Mouse (Mus musculus): Measurements from ENCODE around the gene Rab40c. TPM values are rescaled to one million over a fixed set of nuclear protein-coding genes. Genes with fewer than 3 reads are reported as not detected.

The Rab40c gene
- total RNA-seq, 2 experiments from 2014 or later: 53.7 to 57.3 TPM

- DNase-seq (ENCODE audit: low spot score in 2 of 2): peak; percentile 57 to 72
- intact Hi-C loops (cut with DNase I): loop anchor here (2.0 kb wide), 1 partner anchor 17 kb away; no protein-coding TSS in a partner anchor
Observed at GRCm38 (mm10) chr17:25913186-25913876, 6.2 kb downstream of the Rab40c start.

GRCm38 (mm10) chr17:25911816-25912215 is 7.7 kb downstream of the Rab40c start:
- intact Hi-C loops (cut with DNase I): loop anchor here (2.0 kb wide), 1 partner anchor 15 kb away; no protein-coding TSS in a partner anchor
- no peak for DNase-seq (ENCODE audit: low spot score in 2 of 2)

GRCm38 (mm10) chr17:25907640-25908039 is 11.9 kb downstream of the Rab40c start:
- intact Hi-C loops (cut with DNase I): no loop called here
- DNase-seq (ENCODE audit: low spot score in 2 of 2): no peak

- intact Hi-C loops (cut with DNase I): no loop called here
- no peak for DNase-seq (ENCODE audit: low spot score in 2 of 2)
Observed at GRCm38 (mm10) chr17:25903061-25903460, 16.5 kb downstream of the Rab40c start.

GRCm38 (mm10) chr17:25900193-25900592 is 19.3 kb downstream of the Rab40c start:
- no peak for DNase-seq (ENCODE audit: low spot score in 2 of 2)

GRCm38 (mm10) chr17:25895891-25896290 is 23.6 kb downstream of the Rab40c start:
- no peak for DNase-seq (ENCODE audit: low spot score in 2 of 2)
- intact Hi-C loops (cut with DNase I): loop anchor here (2.0 kb wide), 1 partner anchor 17 kb away; no protein-coding TSS in a partner anchor

More at GRCm38 (mm10) chr17:25900193-25900592, 19.3 kb downstream of the Rab40c start:
- intact Hi-C loops (cut with DNase I): no loop called here

- no peak for DNase-seq (ENCODE audit: low spot score in 2 of 2)
- intact Hi-C loops (cut with DNase I): no loop called here
Observed at GRCm38 (mm10) chr17:25895415-25895814, 24.1 kb downstream of the Rab40c start.

- intact Hi-C loops (cut with DNase I): loop anchor here (5.0 kb wide), 1 partner anchor 93 kb away; the partner anchor contains the start of gene Capn15
- DNase-seq (ENCODE audit: low spot score in 2 of 2): peak in 1 of 2 experiments; percentile 71
Observed at GRCm38 (mm10) chr17:25893975-25894617, 25.4 kb downstream of the Rab40c start.

GRCm38 (mm10) chr17:25888837-25889236 is 30.7 kb downstream of the Rab40c start:
- intact Hi-C loops (cut with DNase I): no loop called here
- no peak for DNase-seq (ENCODE audit: low spot score in 2 of 2)

GRCm38 (mm10) chr17:25887467-25887866 is 32.1 kb downstream of the Rab40c start:
- DNase-seq (ENCODE audit: low spot score in 2 of 2): no peak
- intact Hi-C loops (cut with DNase I): no loop called here

- DNase-seq (ENCODE audit: low spot score in 2 of 2): no peak
- intact Hi-C loops (cut with DNase I): no loop called here
Observed at GRCm38 (mm10) chr17:25886806-25887205, 32.7 kb downstream of the Rab40c start.

GRCm38 (mm10) chr17:25885636-25886035 is 33.9 kb downstream of the Rab40c start:
- intact Hi-C loops (cut with DNase I): no loop called here
- no peak for DNase-seq (ENCODE audit: low spot score in 2 of 2)

- intact Hi-C loops (cut with DNase I): no loop called here
- no peak for DNase-seq (ENCODE audit: low spot score in 2 of 2)
Observed at GRCm38 (mm10) chr17:25883824-25884223, 35.7 kb downstream of the Rab40c start.

GRCm38 (mm10) chr17:25883268-25883667 is 36.3 kb downstream of the Rab40c start:
- intact Hi-C loops (cut with DNase I): no loop called here
- no peak for DNase-seq (ENCODE audit: low spot score in 2 of 2)

- no peak for DNase-seq (ENCODE audit: low spot score in 2 of 2)
- intact Hi-C loops (cut with DNase I): no loop called here
Observed at GRCm38 (mm10) chr17:25882306-25882705, 37.2 kb downstream of the Rab40c start.

- DNase-seq (ENCODE audit: low spot score in 2 of 2): no peak
- intact Hi-C loops (cut with DNase I): no loop called here
Observed at GRCm38 (mm10) chr17:25881691-25882090, 37.8 kb downstream of the Rab40c start.

GRCm38 (mm10) chr17:25880913-25881641 is 38.5 kb downstream of the Rab40c start:
- intact Hi-C loops (cut with DNase I): no loop called here

GRCm38 (mm10) chr17:25880196-25880910 is 39.2 kb downstream of the Rab40c start, which contains the start of gene Wfikkn1:
TSS of gene Wfikkn1 (minus strand) at chr17:25880858.
- intact Hi-C loops (cut with DNase I): no loop called here
- no peak for DNase-seq (ENCODE audit: low spot score in 2 of 2)

More at GRCm38 (mm10) chr17:25880913-25881641, 38.5 kb downstream of the Rab40c start:
- no peak for DNase-seq (ENCODE audit: low spot score in 2 of 2)

- intact Hi-C loops (cut with DNase I): loop anchor here (5.0 kb wide), 1 partner anchor 43 kb away; no protein-coding TSS in a partner anchor
- DNase-seq (ENCODE audit: low spot score in 2 of 2): no peak
Observed at GRCm38 (mm10) chr17:25879750-25880149, 39.8 kb downstream of the Rab40c start.
